Mouse (Mus musculus): ENCODE measurements around the gene Rnf144b.

Rnf144b gene

GRCm38 (mm10) chr13:47220426-47220825 is 98.0 kb downstream of the Rnf144b start:
- DNase-seq (ENCODE audit: low read depth, low spot score), result no peak

- DNase-seq (ENCODE audit: low read depth, low spot score), result no peak
These were observed 101.4 kb downstream of the Rnf144b start for GRCm38 (mm10) chr13:47223576-47224538.

GRCm38 (mm10) chr13:47224648-47225323 is 102.3 kb downstream of the Rnf144b start:
- no peak for DNase-seq (ENCODE audit: low read depth, low spot score)

- DNase-seq (ENCODE audit: low read depth, low spot score), result no peak
These were observed 102.9 kb downstream of the Rnf144b start for GRCm38 (mm10) chr13:47225324-47225697.

GRCm38 (mm10) chr13:47225802-47226201 is 103.3 kb downstream of the Rnf144b start:
- DNase-seq (ENCODE audit: low read depth, low spot score), result no peak

GRCm38 (mm10) chr13:47226521-47226920 is 104.1 kb downstream of the Rnf144b start:
- DNase-seq (ENCODE audit: low read depth, low spot score), result no peak

- no peak for DNase-seq (ENCODE audit: low read depth, low spot score)
These were observed 105.7 kb downstream of the Rnf144b start for GRCm38 (mm10) chr13:47228201-47228600.

GRCm38 (mm10) chr13:47228626-47229190 is 106.3 kb downstream of the Rnf144b start:
- DNase-seq (ENCODE audit: low read depth, low spot score), result no peak

GRCm38 (mm10) chr13:47232163-47232562 is 109.7 kb downstream of the Rnf144b start:
- no peak for DNase-seq (ENCODE audit: low read depth, low spot score)

- DNase-seq (ENCODE audit: low read depth, low spot score), result no peak
These were observed 114.9 kb downstream of the Rnf144b start for GRCm38 (mm10) chr13:47237376-47237775.

GRCm38 (mm10) chr13:47238131-47238530 is 115.7 kb downstream of the Rnf144b start:
- no peak for DNase-seq (ENCODE audit: low read depth, low spot score)

GRCm38 (mm10) chr13:47243569-47243968 is 121.1 kb downstream of the Rnf144b start:
- no peak for DNase-seq (ENCODE audit: low read depth, low spot score)

- DNase-seq (ENCODE audit: low read depth, low spot score), result no peak
These were observed 122.3 kb downstream of the Rnf144b start for GRCm38 (mm10) chr13:47244771-47245170.

- no peak for DNase-seq (ENCODE audit: low read depth, low spot score)
These were observed 124.0 kb downstream of the Rnf144b start for GRCm38 (mm10) chr13:47246459-47246858.

GRCm38 (mm10) chr13:47247156-47247800 is 124.8 kb downstream of the Rnf144b start:
- DNase-seq (ENCODE audit: low read depth, low spot score), result no peak

GRCm38 (mm10) chr13:47248289-47249010 is 126.0 kb downstream of the Rnf144b start:
- DNase-seq (ENCODE audit: low read depth, low spot score), result no peak

GRCm38 (mm10) chr13:47250615-47251014 is 128.2 kb downstream of the Rnf144b start:
- DNase-seq (ENCODE audit: low read depth, low spot score), result no peak

GRCm38 (mm10) chr13:47251114-47251764 is 128.8 kb downstream of the Rnf144b start:
- DNase-seq (ENCODE audit: low read depth, low spot score), result no peak

- DNase-seq (ENCODE audit: low read depth, low spot score), result no peak
These were observed 131.3 kb downstream of the Rnf144b start for GRCm38 (mm10) chr13:47253711-47254110.

- DNase-seq (ENCODE audit: low read depth, low spot score), result no peak
These were observed 136.8 kb downstream of the Rnf144b start for GRCm38 (mm10) chr13:47259297-47259696.

- DNase-seq (ENCODE audit: low read depth, low spot score), result no peak
These were observed 139.5 kb downstream of the Rnf144b start for GRCm38 (mm10) chr13:47261961-47262360.
